Mouse (Mus musculus) heart, adult 2 months (tissue): ENCODE data around the gene Ccr1l1. TPM values are rescaled to one million over a fixed set of nuclear protein-coding genes. Genes with fewer than 3 reads are reported as not detected.

Experiments used
- DNase-seq, 2 experiments: peaks; one replicate each; pipeline ENCODE4 v3.0.0; 2021
- H3K27ac ChIP-seq: fragments of 200-600 bp; 2 replicates; pipeline ENCODE4 v1.8.1; 2022
- H3K27me3 ChIP-seq: fragments of 200-500 bp; 2 replicates; pipeline ENCODE4 v1.6.1; 2012; ENCODE audit warnings: mild to moderate bottlenecking, low read length, inconsistent platforms, mixed read lengths; ENCODE audit not compliant: control insufficient read depth, insufficient read depth
- H3K36me3 ChIP-seq: fragments of 200-500 bp; 2 replicates; pipeline ENCODE4 v1.6.1; 2012; ENCODE audit warnings: low read length, inconsistent platforms; ENCODE audit not compliant: control insufficient read depth, insufficient read depth
- H3K4me1 ChIP-seq: fragments of 200-500 bp; 2 replicates; pipeline ENCODE4 v1.6.1; 2011; ENCODE audit warnings: low read length; ENCODE audit not compliant: control insufficient read depth, insufficient read depth
- H3K4me3 ChIP-seq: fragments of 200-600 bp; 2 replicates; pipeline ENCODE4 v1.8.1; 2022
- H3K79me2 ChIP-seq: fragments of 200-500 bp; replicated peaks from 2 replicates; pipeline ENCODE4 v1.6.1; 2012; ENCODE audit warnings: mild to moderate bottlenecking, inconsistent platforms, low read length, moderate library complexity, mixed read lengths; ENCODE audit not compliant: control insufficient read depth, insufficient read depth
- H3K9ac ChIP-seq: fragments of 200-500 bp; 2 replicates; pipeline ENCODE4 v1.6.1; 2012; ENCODE audit warnings: low read depth, mild to moderate bottlenecking, control low read depth, inconsistent platforms, low read length, mixed read lengths
- CTCF ChIP-seq: fragments of 200-600 bp; IDR thresholded peaks from 2 replicates; pipeline ENCODE4 v1.8.1; 2022; ENCODE audit warnings: antibody characterized with exemption, mild to moderate bottlenecking, moderate library complexity
- EP300 ChIP-seq: fragments of 200-500 bp; IDR thresholded peaks from 2 replicates; pipeline ENCODE4 v1.6.1; 2011; ENCODE audit warnings: low read depth, low read length, control low read depth; ENCODE audit not compliant: insufficient read depth
- POLR2A ChIP-seq: fragments of 200-500 bp; IDR thresholded peaks from 2 replicates; pipeline ENCODE4 v1.6.1; 2011; ENCODE audit warnings: mild to moderate bottlenecking, low read depth, low read length, control low read depth; ENCODE audit not compliant: insufficient read depth
- WGBS: fragments of 180-500 bp; shearing (Covaris S2); methylation state at CpG from one replicate; pipeline ENCODE4 v1.1.7; 2018; 5-methylcytosine and 5-hydroxymethylcytosine counted together
- intact Hi-C: fragments of 180-260 bp; cut with DNase I; formaldehyde crosslinking; loops from one replicate; pipeline ENCODE4 v1.15.1; 2025
- polyA plus RNA-seq: library from polyadenylated mRNA; depleted of rRNA; stranded (reverse); fragments of >200 nt; gene quantifications from 2 replicates; pipeline ENCODE4 v1.2.3, GENCODE M21; 2012
- total RNA-seq, 2 experiments: library from RNA; stranded (reverse); gene quantifications; 2 replicates each; pipeline ENCODE4 v1.2.3; 2021

The Ccr1l1 gene
- total and polyA plus RNA-seq, 3 experiments, result not detected

- Histone ChIP-seq H3K9ac (no peak overlapping the region), H3K4me3 (no peak overlapping the region), H3K4me1 (peaks cover 6% of the 10 kb centered on the region), H3K27me3 (no peaks in the 10 kb centered on the region), H3K27ac (no peak overlapping the region), H3K36me3 (no peaks in the 10 kb centered on the region; the same call in 1 of the 2 replicates), H3K79me2 (no peaks in the 10 kb centered on the region)
- intact Hi-C loops, result no loop called here
- TF ChIP-seq EP300, result no peak
- TF ChIP-seq POLR2A, result no peak
- TF ChIP-seq CTCF, result no peak
- 66% methylated on average over 2 of the region's 2 CpGs for WGBS
- no peak for DNase-seq
These were observed 24.7 kb downstream of the Ccr1l1 start for GRCm38 (mm10) chr9:123953551-123953950.

DNA sequence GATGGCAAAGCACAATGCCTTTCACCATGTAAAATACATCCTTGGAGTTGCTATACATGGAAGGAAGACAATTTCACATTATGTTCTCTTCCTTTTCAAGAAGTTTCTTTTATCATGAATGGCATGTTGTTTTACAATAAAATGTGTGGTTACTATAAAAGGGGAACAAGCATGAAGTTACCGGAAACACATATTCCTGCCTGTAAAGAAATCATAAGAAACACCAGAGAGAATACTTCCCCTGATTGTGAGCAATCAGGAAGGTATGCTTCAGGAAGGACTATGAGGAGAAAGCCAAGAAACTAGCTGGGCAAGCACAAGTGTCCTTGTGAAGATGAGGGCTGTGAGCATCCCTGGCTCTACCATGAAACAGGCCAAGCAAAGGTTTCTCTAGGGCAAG is 27.0 kb downstream of the Ccr1l1 start:
- H3K27me3 ChIP-seq, result no peaks in the 10 kb centered on the region
- H3K27ac ChIP-seq, result no peak overlapping the region
- no peaks in the 10 kb centered on the region; the same call in 1 of the 2 replicates for H3K36me3 ChIP-seq
- intact Hi-C loops, result no loop called here
- no peaks in the 10 kb centered on the region for H3K79me2 ChIP-seq
- H3K4me3 ChIP-seq, result no peak overlapping the region
- H3K4me1 ChIP-seq, result peaks cover 6% of the 10 kb centered on the region
- H3K9ac ChIP-seq, result no peak overlapping the region
- no peak for DNase-seq
- WGBS, result 46% methylated on average over 1 of the region's 1 CpGs
- TF ChIP-seq EP300 (no peak), POLR2A (no peak), CTCF (no peak)

DNA sequence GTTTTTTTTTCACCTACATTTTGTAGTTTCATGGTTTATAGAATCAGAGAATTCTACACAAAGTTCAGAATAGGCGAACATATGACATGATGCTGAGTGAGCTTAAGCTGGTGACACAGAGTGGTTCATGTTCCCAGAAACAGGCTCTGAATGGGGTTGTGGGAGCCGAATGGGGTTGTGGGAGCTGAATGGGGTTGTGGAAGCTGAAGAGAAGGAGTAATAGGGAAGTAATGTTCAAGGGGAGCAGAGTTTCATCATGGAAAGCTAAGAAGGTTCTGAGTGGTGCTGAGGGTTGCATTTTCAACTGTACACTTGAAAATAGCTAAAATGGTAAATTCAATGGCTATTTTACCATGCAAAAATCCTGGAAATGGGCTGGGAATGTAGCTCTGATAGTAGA is 28.8 kb downstream of the Ccr1l1 start:
- no peaks in the 10 kb centered on the region; the same call in 1 of the 2 replicates for H3K36me3 ChIP-seq
- intact Hi-C loops, result no loop called here
- TF ChIP-seq EP300 (no peak), POLR2A (no peak), CTCF (no peak)
- no peaks in the 10 kb centered on the region for H3K27me3 ChIP-seq
- WGBS, result 72% methylated on average over 2 of the region's 2 CpGs
- H3K9ac ChIP-seq, result no peak overlapping the region
- H3K4me1 ChIP-seq, result peaks cover 6% of the 10 kb centered on the region
- H3K4me3 ChIP-seq, result no peak overlapping the region
- no peak for DNase-seq
- H3K27ac ChIP-seq, result peak overlapping the region; percentile 48; the same call in 1 of the 2 replicates
- H3K79me2 ChIP-seq, result no peaks in the 10 kb centered on the region

DNA sequence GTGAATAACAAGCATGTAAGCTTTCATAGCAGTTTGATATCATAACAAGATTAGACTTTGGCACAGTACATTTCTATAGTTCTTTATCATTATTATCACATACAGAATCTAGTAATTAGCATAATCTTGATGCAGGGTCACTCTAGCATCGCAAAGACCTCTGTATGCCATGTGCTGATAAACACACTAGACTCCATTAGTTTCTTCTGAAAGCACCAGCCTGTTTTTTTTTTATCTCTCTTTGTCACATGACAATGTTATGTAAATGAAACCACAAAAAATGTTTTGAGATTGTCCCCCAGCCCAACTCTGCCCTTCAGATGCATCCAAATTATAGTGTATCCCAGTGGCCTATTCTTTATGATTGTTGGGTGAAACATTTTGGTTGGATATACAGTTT is 30.4 kb downstream of the Ccr1l1 start:
- TF ChIP-seq EP300 (no peak), POLR2A (no peak), CTCF (no peak)
- Histone ChIP-seq H3K79me2 (no peaks in the 10 kb centered on the region), H3K9ac (no peak overlapping the region), H3K27me3 (no peaks in the 10 kb centered on the region), H3K4me1 (peaks cover 6% of the 10 kb centered on the region), H3K36me3 (no peaks in the 10 kb centered on the region; the same call in 1 of the 2 replicates), H3K4me3 (no peak overlapping the region), H3K27ac (no peak overlapping the region)
- no peak for DNase-seq
- intact Hi-C loops, result no loop called here
- 74% methylated on average over 1 of the region's 1 CpGs for WGBS

- no peak for DNase-seq
- 75% methylated on average over 3 of the region's 3 CpGs for WGBS
- no peaks in the 10 kb centered on the region for H3K36me3 ChIP-seq
- TF ChIP-seq POLR2A (no peak), CTCF (no peak), EP300 (no peak)
- intact Hi-C loops, result no loop called here
- H3K27me3 ChIP-seq, result no peaks in the 10 kb centered on the region
- H3K27ac ChIP-seq, result no peak overlapping the region
- H3K4me1 ChIP-seq, result peaks cover 1% of the 10 kb centered on the region; the same call in 1 of the 2 replicates
- no peaks in the 10 kb centered on the region for H3K79me2 ChIP-seq
- H3K9ac ChIP-seq, result no peak overlapping the region
- no peak overlapping the region for H3K4me3 ChIP-seq
These were observed 36.2 kb downstream of the Ccr1l1 start for GRCm38 (mm10) chr9:123942025-123942424.

GRCm38 (mm10) chr9:123941316-123941715 is 36.9 kb downstream of the Ccr1l1 start:
- 42% methylated on average over 2 of the region's 2 CpGs for WGBS
- Histone ChIP-seq H3K79me2 (no peaks in the 10 kb centered on the region), H3K36me3 (no peaks in the 10 kb centered on the region), H3K27ac (no peak overlapping the region), H3K4me1 (peaks cover 1% of the 10 kb centered on the region; the same call in 1 of the 2 replicates), H3K9ac (no peak overlapping the region), H3K27me3 (no peaks in the 10 kb centered on the region), H3K4me3 (no peak overlapping the region)
- no peak for TF ChIP-seq CTCF
- TF ChIP-seq POLR2A, result no peak
- no peak for TF ChIP-seq EP300
- DNase-seq, result no peak
- intact Hi-C loops, result no loop called here
